Mouse (Mus musculus) heart, postnatal 0 days (tissue): ENCODE measurements at regions not wholly inside any gene's neighbourhood (a gene's known extent, or its start where the extent isn't known, plus 50 kb on each side); places are given as distances from the start of the nearest gene placed in this dataset.

Experiments
- CTCF ChIP-seq: IDR thresholded peaks from 2 replicates; pipeline ENCODE4 v1.5.1; 2016; ENCODE audit warnings: antibody characterized with exemption, control low read depth, low read depth
- EP300 ChIP-seq: IDR thresholded peaks from 2 replicates; pipeline ENCODE4 v1.6.1; 2016; ENCODE audit warnings: antibody characterized with exemption, low read depth

- TF ChIP-seq EP300 (no peak), CTCF (no peak)
These were observed 429.4 kb downstream of the Ptpru start for GRCm38 (mm10) chr4:131408644-131409043.
